Mouse (Mus musculus): Measurements from ENCODE around the gene Gcdh. TPM values are rescaled to one million over a fixed set of nuclear protein-coding genes. Genes with fewer than 3 reads are reported as not detected.
A peak's percentile ranks its signal among the peaks of the same experiment; 100 is the strongest.

Gene Gcdh
- polyA plus RNA-seq, 1 experiment from 2014 or later, result 37.8 TPM

DNA sequence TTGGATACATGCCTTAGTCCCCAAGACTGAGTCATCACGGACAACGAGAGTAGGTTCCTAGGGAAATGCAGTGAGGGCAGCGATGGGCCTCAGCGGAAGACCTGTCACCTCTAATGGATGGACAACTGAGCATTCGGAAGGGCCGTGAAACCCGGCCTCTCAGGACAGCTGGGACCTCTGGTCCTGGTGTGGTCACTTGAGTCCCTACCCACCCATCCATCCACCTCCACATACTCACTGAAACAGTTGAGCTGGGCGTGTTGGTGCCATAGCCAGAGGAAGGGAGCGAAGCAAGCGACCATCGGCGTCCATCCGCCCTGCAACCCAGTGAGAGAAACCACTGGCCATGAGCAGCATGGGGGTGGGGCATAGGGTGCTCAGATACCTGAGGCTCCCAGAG lies 36.9 kb upstream of the Gcdh start:
- no peak overlapping the region for H3K4me3 ChIP-seq (ENCODE audit: low read depth, low read length)
- ATAC-seq (replicated peaks; ENCODE audit: low FRiP score) (no peak), DNase-seq (ENCODE audit: low spot score) (no peak)
- peaks cover 14% of the 10 kb centered on the region for H3K27me3 ChIP-seq (ENCODE audit: control insufficient read depth, insufficient read depth, low read length)
- no peak overlapping the region for H3K27ac ChIP-seq (ENCODE audit: low read depth, low read length)
- peaks cover 11% of the 10 kb centered on the region for H3K4me1 ChIP-seq (replicated peaks; ENCODE audit: control insufficient read depth, insufficient read depth, low read length)
- no peak overlapping the region for H3K9ac ChIP-seq (ENCODE audit: low read length)
- 95% methylated on average over 13 of the region's 13 CpGs for WGBS
- no peaks in the 10 kb centered on the region for H3K9me3 ChIP-seq (ENCODE audit: control insufficient read depth, low read length)
- H3K4me2 ChIP-seq (ENCODE audit: low read depth, low read length, severe bottlenecking), result no peak overlapping the region
- no peaks in the 10 kb centered on the region for H3K36me3 ChIP-seq (ENCODE audit: control insufficient read depth, insufficient read depth, low read length)

DNA sequence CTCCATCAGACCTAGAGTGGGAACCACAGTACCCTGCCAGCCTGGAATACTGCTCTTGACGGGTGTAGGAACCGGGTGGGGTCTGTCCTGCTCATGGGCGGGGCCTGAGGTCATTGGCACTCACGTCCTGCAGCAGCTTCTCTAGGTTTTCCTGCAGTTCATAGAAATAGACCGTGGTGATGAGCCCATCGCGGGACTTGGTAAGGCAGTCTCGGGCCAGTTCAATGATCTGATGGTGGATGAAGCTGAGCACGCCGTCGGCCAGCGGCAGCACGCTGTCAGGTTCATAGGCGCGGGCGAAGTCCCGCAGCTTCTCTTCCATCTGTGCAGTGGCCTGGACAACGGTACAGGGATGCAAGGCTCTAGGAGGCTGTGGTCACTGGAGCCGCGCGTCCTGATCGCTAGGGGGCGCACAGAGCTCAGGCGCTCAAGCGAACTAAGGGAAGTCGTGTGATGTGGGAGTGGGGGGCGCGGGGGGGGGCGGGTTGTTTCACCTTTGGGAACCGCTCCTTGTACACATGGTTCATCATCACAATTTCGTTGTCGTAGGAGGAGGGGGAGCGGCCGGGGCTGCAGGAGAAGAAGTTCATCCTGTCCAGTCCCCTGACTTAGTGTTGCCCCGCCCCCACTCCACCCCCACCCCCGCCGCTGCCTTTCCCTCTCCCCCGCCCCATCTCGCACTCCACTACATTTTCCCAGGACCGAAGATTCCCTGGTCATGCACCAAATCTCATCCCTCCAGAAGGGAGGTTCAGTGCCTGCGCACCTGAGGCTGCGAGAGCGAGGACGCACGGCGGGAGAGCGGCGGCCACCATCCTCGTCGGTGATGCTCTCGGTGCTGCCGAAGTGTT lies 35.0 kb upstream of the Gcdh start:
- Histone ChIP-seq H3K4me2 (ENCODE audit: low read depth, low read length, severe bottlenecking) (peak overlapping the region; percentile 70), H3K27me3 (ENCODE audit: control insufficient read depth, insufficient read depth, low read length) (peaks cover 7% of the 10 kb centered on the region), H3K9me3 (ENCODE audit: control insufficient read depth, low read length) (no peaks in the 10 kb centered on the region), H3K27ac (ENCODE audit: low read depth, low read length) (no peak overlapping the region; the same call in 1 of the 2 replicates), H3K36me3 (ENCODE audit: control insufficient read depth, insufficient read depth, low read length) (no peaks in the 10 kb centered on the region; the same call in 1 of the 2 replicates), H3K9ac (ENCODE audit: low read length) (peak overlapping the region; percentile 52), H3K4me1 (replicated peaks; ENCODE audit: control insufficient read depth, insufficient read depth, low read length) (peaks cover 3% of the 10 kb centered on the region; the same call in 1 of the 2 replicates), H3K4me3 (ENCODE audit: low read depth, low read length) (peak overlapping the region; percentile 39)
- DNase-seq (ENCODE audit: low spot score), result peak; percentile 90
- WGBS, result 2% methylated on average over 46 of the region's 52 CpGs
- peak; percentile 88 for ATAC-seq (replicated peaks; ENCODE audit: low FRiP score)

DNA sequence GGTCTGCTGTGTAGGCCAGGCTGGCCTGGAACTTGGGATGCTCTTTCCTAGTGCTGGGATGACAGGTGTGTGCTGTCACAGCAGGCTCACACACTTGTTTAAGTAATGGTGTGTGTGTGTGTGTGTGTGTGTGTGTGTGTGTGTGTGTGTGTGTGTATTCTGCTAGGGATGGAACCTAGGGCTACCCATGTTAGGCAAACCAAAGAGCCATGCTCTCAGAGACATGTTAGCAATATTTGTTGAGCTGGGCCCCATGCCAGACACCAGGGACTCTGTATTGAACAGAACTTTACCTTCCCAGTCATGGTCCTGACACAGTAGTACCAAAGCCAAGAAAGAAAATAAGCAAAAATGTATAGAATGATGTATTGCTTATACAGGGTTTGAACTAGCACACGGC lies 33.8 kb upstream of the Gcdh start:
- no peak for ATAC-seq (replicated peaks; ENCODE audit: low FRiP score)
- 94% methylated on average over 1 of the region's 1 CpGs for WGBS
- Histone ChIP-seq H3K4me3 (ENCODE audit: low read depth, low read length) (no peak overlapping the region), H3K9me3 (ENCODE audit: control insufficient read depth, low read length) (no peaks in the 10 kb centered on the region), H3K4me2 (ENCODE audit: low read depth, low read length, severe bottlenecking) (no peak overlapping the region), H3K27me3 (ENCODE audit: control insufficient read depth, insufficient read depth, low read length) (peaks cover 7% of the 10 kb centered on the region), H3K9ac (ENCODE audit: low read length) (no peak overlapping the region), H3K27ac (ENCODE audit: low read depth, low read length) (no peak overlapping the region), H3K36me3 (ENCODE audit: control insufficient read depth, insufficient read depth, low read length) (no peaks in the 10 kb centered on the region; the same call in 1 of the 2 replicates), H3K4me1 (replicated peaks; ENCODE audit: control insufficient read depth, insufficient read depth, low read length) (peaks cover 3% of the 10 kb centered on the region; the same call in 1 of the 2 replicates)
- no peak for DNase-seq (ENCODE audit: low spot score)

DNA sequence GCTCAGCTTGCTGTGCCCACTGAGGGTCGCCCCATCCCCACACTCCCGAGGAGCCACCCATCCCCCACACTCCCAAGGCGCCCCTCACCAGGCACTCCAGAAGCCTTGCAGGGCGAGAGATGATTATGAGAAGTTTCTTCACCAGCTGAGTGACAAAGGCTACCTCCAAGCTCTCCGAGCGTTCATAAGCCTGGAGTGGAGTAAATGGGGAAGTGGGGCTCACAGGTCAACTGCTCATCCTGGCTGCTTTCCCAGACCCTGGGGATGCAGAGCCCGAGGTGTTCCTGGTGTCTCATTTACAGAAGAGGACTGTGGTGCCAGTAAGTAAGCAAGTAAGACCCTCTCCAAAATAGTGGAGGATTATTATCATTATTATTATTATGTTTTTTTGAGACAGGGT lies 31.8 kb upstream of the Gcdh start:
- Histone ChIP-seq H3K27me3 (ENCODE audit: control insufficient read depth, insufficient read depth, low read length) (peaks cover 5% of the 10 kb centered on the region), H3K4me3 (ENCODE audit: low read depth, low read length) (no peak overlapping the region), H3K36me3 (ENCODE audit: control insufficient read depth, insufficient read depth, low read length) (no peaks in the 10 kb centered on the region; the same call in 1 of the 2 replicates), H3K4me2 (ENCODE audit: low read depth, low read length, severe bottlenecking) (no peak overlapping the region), H3K9me3 (ENCODE audit: control insufficient read depth, low read length) (no peaks in the 10 kb centered on the region), H3K9ac (ENCODE audit: low read length) (no peak overlapping the region), H3K4me1 (replicated peaks; ENCODE audit: control insufficient read depth, insufficient read depth, low read length) (peaks cover 3% of the 10 kb centered on the region; the same call in 1 of the 2 replicates), H3K27ac (ENCODE audit: low read depth, low read length) (no peak overlapping the region)
- WGBS, result 83% methylated on average over 7 of the region's 7 CpGs
- DNase-seq (ENCODE audit: low spot score), result no peak
- ATAC-seq (replicated peaks; ENCODE audit: low FRiP score), result no peak

DNA sequence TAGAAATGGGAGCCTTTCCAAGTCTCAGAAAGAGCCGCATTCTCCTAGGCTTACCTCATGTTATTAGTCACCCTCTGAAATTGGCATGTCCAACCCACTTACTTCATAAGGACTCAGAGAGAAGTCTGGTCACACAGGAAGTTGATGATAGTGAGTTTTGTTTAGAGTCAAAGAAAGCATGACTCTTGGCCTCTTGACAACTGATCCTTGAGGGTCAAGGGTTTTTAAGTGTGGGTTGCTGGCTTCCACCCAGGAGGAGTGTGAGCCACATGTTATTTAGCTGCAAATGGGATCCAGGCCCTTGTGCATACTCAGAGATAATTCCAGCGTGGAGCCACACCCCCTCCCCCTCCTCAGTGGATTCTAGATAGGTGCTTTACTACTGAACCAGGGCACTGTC lies 27.9 kb upstream of the Gcdh start:
- Histone ChIP-seq H3K4me3 (ENCODE audit: low read depth, low read length) (no peak overlapping the region), H3K27ac (ENCODE audit: low read depth, low read length) (no peak overlapping the region), H3K27me3 (ENCODE audit: control insufficient read depth, insufficient read depth, low read length) (peaks cover 2% of the 10 kb centered on the region; the same call in 1 of the 2 replicates), H3K9ac (ENCODE audit: low read length) (no peak overlapping the region), H3K36me3 (ENCODE audit: control insufficient read depth, insufficient read depth, low read length) (no peaks in the 10 kb centered on the region; the same call in 1 of the 2 replicates), H3K4me1 (replicated peaks; ENCODE audit: control insufficient read depth, insufficient read depth, low read length) (no peaks in the 10 kb centered on the region), H3K9me3 (ENCODE audit: control insufficient read depth, low read length) (no peaks in the 10 kb centered on the region), H3K4me2 (ENCODE audit: low read depth, low read length, severe bottlenecking) (no peak overlapping the region)
- WGBS, result 92% methylated on average over 2 of the region's 2 CpGs
- no peak for ATAC-seq (replicated peaks; ENCODE audit: low FRiP score)
- DNase-seq (ENCODE audit: low spot score), result no peak

DNA sequence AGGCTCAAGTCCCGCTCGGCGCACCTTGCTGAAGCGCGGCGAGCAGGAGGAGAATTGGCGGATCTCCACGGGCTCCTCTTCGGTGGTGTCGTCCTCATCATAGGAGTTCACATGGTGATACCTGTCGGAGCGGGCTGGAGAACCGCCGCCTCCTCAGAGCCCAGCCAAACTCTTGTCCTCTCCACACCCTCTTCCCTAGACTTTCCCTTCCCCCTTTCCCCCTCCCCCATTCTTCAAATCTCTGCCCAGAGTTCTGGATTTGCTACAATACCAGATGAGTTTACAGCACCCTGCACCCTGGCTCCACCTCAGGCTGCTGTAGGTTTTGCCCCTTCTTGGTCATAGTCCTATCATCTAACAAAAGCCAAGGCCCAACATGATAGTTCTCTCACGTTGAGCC lies 24.9 kb upstream of the Gcdh start:
- H3K36me3 ChIP-seq (ENCODE audit: control insufficient read depth, insufficient read depth, low read length), result no peaks in the 10 kb centered on the region; the same call in 1 of the 2 replicates
- no peaks in the 10 kb centered on the region for H3K4me1 ChIP-seq (replicated peaks; ENCODE audit: control insufficient read depth, insufficient read depth, low read length)
- peaks cover 5% of the 10 kb centered on the region; the same call in 1 of the 2 replicates for H3K27me3 ChIP-seq (ENCODE audit: control insufficient read depth, insufficient read depth, low read length)
- H3K27ac ChIP-seq (ENCODE audit: low read depth, low read length), result no peak overlapping the region
- no peak overlapping the region for H3K4me2 ChIP-seq (ENCODE audit: low read depth, low read length, severe bottlenecking)
- no peak for ATAC-seq (replicated peaks; ENCODE audit: low FRiP score)
- WGBS, result 92% methylated on average over 15 of the region's 15 CpGs
- no peak for DNase-seq (ENCODE audit: low spot score)
- H3K4me3 ChIP-seq (ENCODE audit: low read depth, low read length), result no peak overlapping the region
- no peaks in the 10 kb centered on the region; the same call in 1 of the 2 replicates for H3K9me3 ChIP-seq (ENCODE audit: control insufficient read depth, low read length)
- no peak overlapping the region for H3K9ac ChIP-seq (ENCODE audit: low read length)

DNA sequence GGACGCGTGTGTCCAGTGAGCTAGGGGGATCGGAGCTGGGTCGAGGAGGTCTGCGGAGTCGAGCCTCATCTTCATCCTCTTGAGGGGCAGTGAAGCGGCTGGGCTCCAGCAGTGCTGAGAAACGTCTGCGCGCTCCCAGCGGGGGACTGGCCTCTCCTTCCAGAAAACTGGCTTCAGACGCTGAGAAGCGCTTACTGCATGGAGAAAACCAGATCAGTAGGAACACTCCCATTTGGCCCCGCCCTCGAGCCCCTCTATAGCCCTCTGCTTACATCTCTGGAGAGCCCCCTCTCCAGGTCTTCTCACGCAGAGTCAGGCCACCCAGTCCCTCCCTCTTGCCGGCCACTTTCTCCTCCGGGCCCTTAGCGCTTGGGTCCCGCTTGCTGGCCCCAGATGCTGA lies 24.1 kb upstream of the Gcdh start:
- H3K9me3 ChIP-seq (ENCODE audit: control insufficient read depth, low read length), result no peaks in the 10 kb centered on the region; the same call in 1 of the 2 replicates
- peaks cover 5% of the 10 kb centered on the region for H3K4me1 ChIP-seq (replicated peaks; ENCODE audit: control insufficient read depth, insufficient read depth, low read length)
- no peak overlapping the region for H3K27ac ChIP-seq (ENCODE audit: low read depth, low read length)
- no peaks in the 10 kb centered on the region for H3K36me3 ChIP-seq (ENCODE audit: control insufficient read depth, insufficient read depth, low read length)
- ATAC-seq (replicated peaks; ENCODE audit: low FRiP score), result no peak
- H3K9ac ChIP-seq (ENCODE audit: low read length), result no peak overlapping the region
- H3K27me3 ChIP-seq (ENCODE audit: control insufficient read depth, insufficient read depth, low read length), result peaks cover 11% of the 10 kb centered on the region
- no peak overlapping the region for H3K4me2 ChIP-seq (ENCODE audit: low read depth, low read length, severe bottlenecking)
- WGBS, result 32% methylated on average over 20 of the region's 20 CpGs
- no peak for DNase-seq (ENCODE audit: low spot score)
- H3K4me3 ChIP-seq (ENCODE audit: low read depth, low read length), result no peak overlapping the region

DNA sequence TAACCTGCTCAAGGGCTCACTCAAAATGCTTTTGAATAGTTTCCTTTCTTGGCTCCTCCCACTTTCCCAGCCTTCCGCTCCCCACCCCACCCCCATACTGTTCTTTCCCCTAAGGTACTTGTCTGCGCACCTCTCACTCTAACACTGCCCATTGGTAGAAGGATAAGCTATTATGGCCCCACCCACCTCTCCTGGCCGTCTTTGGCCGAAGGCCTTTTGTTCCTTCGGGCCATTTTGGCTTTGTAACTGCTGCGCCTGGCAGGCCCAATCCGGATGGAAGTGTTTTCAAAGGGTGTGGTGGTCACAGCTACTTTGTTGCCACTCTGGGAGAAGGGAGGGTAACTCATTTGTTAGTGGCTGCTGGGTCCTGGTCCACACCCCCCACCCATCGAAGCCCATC lies 21.5 kb upstream of the Gcdh start:
- DNase-seq (ENCODE audit: low spot score) (no peak), ATAC-seq (replicated peaks; ENCODE audit: low FRiP score) (no peak)
- Histone ChIP-seq H3K4me2 (ENCODE audit: low read depth, low read length, severe bottlenecking) (no peak overlapping the region), H3K27ac (ENCODE audit: low read depth, low read length) (no peak overlapping the region), H3K27me3 (ENCODE audit: control insufficient read depth, insufficient read depth, low read length) (peaks cover 28% of the 10 kb centered on the region), H3K9me3 (ENCODE audit: control insufficient read depth, low read length) (no peaks in the 10 kb centered on the region; the same call in 1 of the 2 replicates), H3K4me3 (ENCODE audit: low read depth, low read length) (no peak overlapping the region), H3K4me1 (replicated peaks; ENCODE audit: control insufficient read depth, insufficient read depth, low read length) (peaks cover 7% of the 10 kb centered on the region), H3K9ac (ENCODE audit: low read length) (no peak overlapping the region), H3K36me3 (ENCODE audit: control insufficient read depth, insufficient read depth, low read length) (no peaks in the 10 kb centered on the region)
- WGBS, result 82% methylated on average over 8 of the region's 8 CpGs
